10 mouse cellular contexts compared by ENCODE assay signal in genomic region chr5:73633141-73633540, GRCm38 (mm10). TPM values are rescaled to one million over a fixed set of nuclear protein-coding genes. Genes with fewer than 3 reads are reported as not detected.
DNase-seq lines count a peak whose midpoint lies in the region; ATAC-seq and TF ChIP-seq lines count a peak whose summit lies in the region.
"Had no signal": no experiment of that assay in that cellular context is flagged by ENCODE, and none has a peak within 500 bp of the region (broad histone marks: within the 10 kb centered on the region; RNA-seq: fewer than 3 reads in every experiment).

No protein-coding gene starts in this region.

- no peak overlapping the region for H3K27ac ChIP-seq in kidney, embryonic 16.5 days (ENCODE audit: low read length)
- H3K27ac ChIP-seq in forebrain, postnatal 0 days (ENCODE audit: low read depth, low read length) = no peak overlapping the region
- H3K27ac ChIP-seq in liver, adult 2 months (replicated peaks; ENCODE audit: insufficient read depth, low read depth, low read length) = no peak overlapping the region
- H3K27ac ChIP-seq: neural tube, embryonic 13.5 days had no signal

- H3K4me2 ChIP-seq in kidney, embryonic 16.5 days (replicated peaks; ENCODE audit: low read depth, low read length) = no peak overlapping the region
- no peak overlapping the region for H3K4me2 ChIP-seq in forebrain, postnatal 0 days (ENCODE audit: low read depth)
- H3K4me2 ChIP-seq: neural tube, embryonic 13.5 days had no signal

- TF ChIP-seq POLR2A in brain, embryonic 14.5 days (IDR thresholded peaks at IDR 0.05; ENCODE audit: borderline replicate concordance, extremely low read depth, insufficient read depth, insufficient read length, poor library complexity, severe bottlenecking) = no peak
- TF ChIP-seq POLR2A in liver, adult 2 months (IDR thresholded peaks at IDR 0.05; ENCODE audit: extremely low read depth, insufficient read depth, low read length) = no peak

- ATAC-seq in kidney, embryonic 16.5 days (ENCODE audit: low FRiP score, low TSS enrichment) = no peak
- peak; percentile 33; the same call in 1 of the 2 replicates for ATAC-seq in forebrain, postnatal 0 days

- DNase-seq in kidney, adult 18-20 months = peak; percentile 81
- DNase-seq in brain, embryonic 14.5 days (ENCODE audit: low read depth) = peak; percentile 76
- DNase-seq in forebrain, postnatal 0 days = peak; percentile 83
- peak; percentile 80 for DNase-seq in kidney, adult 9 months
- DNase-seq in liver, adult 2 months (ENCODE audit: extremely low read depth, low read depth, low spot score) = peak; percentile 44
- DNase-seq in retina, postnatal 1 day = peak; percentile 78
- DNase-seq in urinary bladder, adult 2 months (ENCODE audit: low spot score) = peak; percentile 39

- H3K79me2 ChIP-seq in liver, adult 2 months (ENCODE audit: control insufficient read depth, insufficient read depth, low read length) = no peaks in the 10 kb centered on the region

- 64% methylated on average over 8 of the region's 8 CpGs for WGBS in kidney, embryonic 16.5 days
- 52% methylated on average over 8 of the region's 8 CpGs for WGBS in forebrain, postnatal 0 days
- WGBS in liver, adult 2 months = 48% methylated on average over 8 of the region's 8 CpGs

- peak; percentile 83 for TF ChIP-seq CTCF in brain, embryonic 14.5 days (IDR thresholded peaks at IDR 0.05; ENCODE audit: borderline replicate concordance, extremely low read depth, insufficient read depth, insufficient read length)
- peak; percentile 90 for TF ChIP-seq CTCF in forebrain, postnatal 0 days (IDR thresholded peaks at IDR 0.05; ENCODE audit: low read depth)
- peak; percentile 80 for TF ChIP-seq CTCF in liver, adult 2 months (IDR thresholded peaks at IDR 0.05; ENCODE audit: low read depth, low read length)

- peaks cover 6% of the 10 kb centered on the region for H3K9me3 ChIP-seq in kidney, embryonic 16.5 days (ENCODE audit: low read length)
- H3K9me3 ChIP-seq in forebrain, postnatal 0 days (ENCODE audit: low read length) = no peaks in the 10 kb centered on the region

- H3K4me3 ChIP-seq in kidney, embryonic 16.5 days (ENCODE audit: low read length) = no peak overlapping the region
- no peak overlapping the region for H3K4me3 ChIP-seq in forebrain, postnatal 0 days (ENCODE audit: low read depth, low read length)
- H3K4me3 ChIP-seq in liver, adult 2 months (ENCODE audit: insufficient read depth, low read depth, low read length) = no peak overlapping the region
- H3K4me3 ChIP-seq: erythroblast, embryonic 14.5 days; neural tube, embryonic 13.5 days had no signal

- peaks cover 19% of the 10 kb centered on the region for H3K36me3 ChIP-seq in kidney, embryonic 16.5 days (ENCODE audit: insufficient read depth, low read length)
- peaks cover 23% of the 10 kb centered on the region for H3K36me3 ChIP-seq in forebrain, postnatal 0 days (ENCODE audit: insufficient read depth)
- no peaks in the 10 kb centered on the region for H3K36me3 ChIP-seq in liver, adult 2 months (ENCODE audit: control insufficient read depth, insufficient read depth, low read length)

- no peaks in the 10 kb centered on the region for H3K27me3 ChIP-seq in kidney, embryonic 16.5 days (ENCODE audit: insufficient read depth, low read length)
- no peaks in the 10 kb centered on the region for H3K27me3 ChIP-seq in forebrain, postnatal 0 days (ENCODE audit: insufficient read depth, low read length)
- no peaks in the 10 kb centered on the region for H3K27me3 ChIP-seq in liver, adult 2 months (ENCODE audit: control insufficient read depth, insufficient read depth, low read length)
- H3K27me3 ChIP-seq: neural tube, embryonic 13.5 days had no signal

- no peak overlapping the region for H3K9ac ChIP-seq in kidney, embryonic 16.5 days (replicated peaks; ENCODE audit: low read length)
- H3K9ac ChIP-seq in forebrain, postnatal 0 days = no peak overlapping the region
- H3K9ac ChIP-seq in liver, adult 2 months (ENCODE audit: low read depth, low read length) = no peak overlapping the region
- H3K9ac ChIP-seq: neural tube, embryonic 13.5 days had no signal

- no peaks in the 10 kb centered on the region for H3K4me1 ChIP-seq in kidney, embryonic 16.5 days (ENCODE audit: insufficient read depth, low read length)
- no peaks in the 10 kb centered on the region for H3K4me1 ChIP-seq in forebrain, postnatal 0 days (ENCODE audit: insufficient read depth)
- no peaks in the 10 kb centered on the region for H3K4me1 ChIP-seq in liver, adult 2 months (ENCODE audit: control insufficient read depth, insufficient read depth, low read length)

RNA-seq across cellular contexts. Expression of gene Lrrc66, which starts 0.8 kb away (rescaled TPM):
- 0.34 and 0.62 TPM in 2 replicates for polyA plus RNA-seq in kidney, embryonic 16.5 days (2015; fragmentation: Nextera tagmentation; extraction: Ambion mirVana)
- 0.04 and 0.05 TPM in 2 replicates for polyA plus RNA-seq in brain, embryonic 14.5 days (2012; rRNA removed)
- total RNA-seq in forebrain, postnatal 0 days (2014; rRNA removed) = 0.14 TPM in 1 of 2 replicates, not detected in the other
- polyA plus RNA-seq in forebrain, postnatal 0 days (2015; fragmentation: Nextera tagmentation; extraction: Ambion mirVana) = not detected in 2 replicates
- total RNA-seq in liver, adult 2 months (2014; rRNA removed) = 0.34 TPM in 1 of 2 replicates, not detected in the other
- polyA plus RNA-seq in liver, adult 2 months (2012; rRNA removed) = 0.02 TPM in 1 of 2 replicates, not detected in the other
- polyA plus RNA-seq in urinary bladder, adult 2 months (2012; rRNA removed) = 0.10 and 0.19 TPM in 2 replicates
- polyA plus RNA-seq: erythroblast, embryonic 14.5 days; neural tube, embryonic 13.5 days had no signal

RNA-seq across cellular contexts. Expression of gene Sgcb, which starts 14.4 kb away (rescaled TPM):
- polyA plus RNA-seq in kidney, embryonic 16.5 days (2015; fragmentation: Nextera tagmentation; extraction: Ambion mirVana) = 24.9 and 25.5 TPM in 2 replicates
- 18.3 and 20.6 TPM in 2 replicates for polyA plus RNA-seq in brain, embryonic 14.5 days (2012; rRNA removed)
- total RNA-seq in forebrain, postnatal 0 days (2014; rRNA removed) = 17.1 and 17.5 TPM in 2 replicates
- 25.3 and 37.8 TPM in 2 replicates for polyA plus RNA-seq in forebrain, postnatal 0 days (2015; fragmentation: Nextera tagmentation; extraction: Ambion mirVana)
- total RNA-seq in liver, adult 2 months (2014; rRNA removed) = 1.6 and 1.8 TPM in 2 replicates
- 0.62 and 0.80 TPM in 2 replicates for polyA plus RNA-seq in liver, adult 2 months (2012; rRNA removed)
- polyA plus RNA-seq in urinary bladder, adult 2 months (2012; rRNA removed) = 32.3 and 34.5 TPM in 2 replicates
- polyA plus RNA-seq: erythroblast, embryonic 14.5 days had no signal

RNA-seq across cellular contexts. Expression of gene Spata18, which starts 18.0 kb away (rescaled TPM):
- 0.20 and 0.31 TPM in 2 replicates for polyA plus RNA-seq in kidney, embryonic 16.5 days (2015; fragmentation: Nextera tagmentation; extraction: Ambion mirVana)
- polyA plus RNA-seq in brain, embryonic 14.5 days (2012; rRNA removed) = 0.58 and 1.7 TPM in 2 replicates
- total RNA-seq in forebrain, postnatal 0 days (2014; rRNA removed) = 1.5 and 2.6 TPM in 2 replicates
- polyA plus RNA-seq in forebrain, postnatal 0 days (2015; fragmentation: Nextera tagmentation; extraction: Ambion mirVana) = 1.1 and 2.2 TPM in 2 replicates
- not detected in 2 replicates for total RNA-seq in liver, adult 2 months (2014; rRNA removed)
- polyA plus RNA-seq in liver, adult 2 months (2012; rRNA removed) = not detected in 2 replicates
- polyA plus RNA-seq in urinary bladder, adult 2 months (2012; rRNA removed) = 0.07 TPM in 1 of 2 replicates, not detected in the other
- polyA plus RNA-seq: erythroblast, embryonic 14.5 days had no signal

Comparison
In these comparisons a context has a peak if more than half of its experiments do, and no peak if none do; other contexts are left out.
1. RNA of gene Sgcb, which starts 14.4 kb away (polyA plus RNA-seq): 25.3 to 37.8 TPM in forebrain, postnatal 0 days, 32.3 to 34.5 TPM in urinary bladder, adult 2 months, 24.9 to 25.5 TPM in kidney, embryonic 16.5 days and 18.3 to 20.6 TPM in brain, embryonic 14.5 days; 0.62 to 0.80 TPM in liver, adult 2 months; every median in the first group is over 10 times any median in the second.
2. Peak in every context shown above with its lines, with median percentiles within 50 percentile points of each other: DNase-seq and CTCF ChIP-seq.